Mouse (Mus musculus) heart, embryonic 11.5 days (tissue): ENCODE measurements around the gene Sorcs1. TPM values are rescaled to one million over a fixed set of nuclear protein-coding genes. Genes with fewer than 3 reads are reported as not detected.

Source experiments
- ATAC-seq: fragments of 200-750 bp; cut with Nextera tagmentation; replicated peaks from 2 replicates; pipeline ENCODE4 v1.8.0; 2017; ENCODE audit warnings: moderate library complexity; ENCODE audit not compliant: insufficient number of reproducible peaks, low FRiP score, low TSS enrichment
- H3K27ac ChIP-seq: fragments of 300-500 bp; sonication (generic); 2 replicates; pipeline ENCODE4 v1.5.1; 2014; ENCODE audit warnings: mild to moderate bottlenecking, low read depth, low read length
- H3K27me3 ChIP-seq: fragments of 300-500 bp; sonication (generic); 2 replicates; pipeline ENCODE4 v1.6.1; 2014; ENCODE audit warnings: mild to moderate bottlenecking, low read length, mixed read lengths; ENCODE audit not compliant: control insufficient read depth, insufficient read depth
- H3K36me3 ChIP-seq: fragments of 300-500 bp; sonication (generic); 2 replicates; pipeline ENCODE4 v1.6.1; 2014; ENCODE audit warnings: mild to moderate bottlenecking, low read length, moderate library complexity, mixed read lengths; ENCODE audit not compliant: control insufficient read depth, insufficient read depth
- H3K4me1 ChIP-seq: fragments of 300-500 bp; sonication (generic); 2 replicates; pipeline ENCODE4 v1.6.1; 2014; ENCODE audit warnings: low read length; ENCODE audit not compliant: control insufficient read depth, insufficient read depth
- H3K4me2 ChIP-seq: fragments of 300-500 bp; sonication (generic); 2 replicates; pipeline ENCODE4 v1.6.1; 2014; ENCODE audit warnings: mild to moderate bottlenecking, moderate library complexity
- H3K4me3 ChIP-seq: fragments of 300-500 bp; sonication (generic); 2 replicates; pipeline ENCODE4 v1.5.1; 2014; ENCODE audit warnings: low read depth, low read length
- H3K9ac ChIP-seq: fragments of 300-500 bp; sonication (generic); 2 replicates; pipeline ENCODE4 v1.6.1; 2014; ENCODE audit warnings: mild to moderate bottlenecking, low read depth, low read length, moderate library complexity
- H3K9me3 ChIP-seq: fragments of 300-500 bp; sonication (generic); replicated peaks from 2 replicates; pipeline ENCODE4 v1.6.1; 2016; ENCODE audit warnings: low read length; ENCODE audit not compliant: control insufficient read depth
- WGBS: fragments of 180-500 bp; shearing (Covaris S2); extraction: QIAGEN DNeasy Blood & Tissue Kit; methylation state at CpG from one replicate; pipeline ENCODE4 v1.1.7; 2014; ENCODE audit not compliant: insufficient replicate concordance; 5-methylcytosine and 5-hydroxymethylcytosine counted together
- polyA plus RNA-seq: library from polyadenylated mRNA; unstranded; fragments of >200 nt; fragmentation: Nextera tagmentation; extraction: Ambion mirVana; gene quantifications from 2 replicates; pipeline ENCODE4 v1.2.1, GENCODE M21; 2014

Sorcs1 gene
- 0.79 and 1.1 TPM in 2 replicates for polyA plus RNA-seq

- peak within 1 kb of the TSS; percentile 89 for H3K4me2 ChIP-seq
- ATAC-seq, result peak; percentile 74
- H3K27me3 ChIP-seq, result peaks cover 25% of the 10 kb centered on the region
- H3K27ac ChIP-seq, result no peak within 1 kb of the TSS
- no peaks in the 10 kb centered on the region for H3K4me1 ChIP-seq
- WGBS, result under 1% methylated on average over 73 of the region's 102 CpGs
- H3K36me3 ChIP-seq, result no peaks in the 10 kb centered on the region
- peak within 1 kb of the TSS; percentile 64; the same call in 1 of the 2 replicates for H3K9ac ChIP-seq
- H3K4me3 ChIP-seq, result peak within 1 kb of the TSS; percentile 64
- H3K9me3 ChIP-seq, result no peaks in the 10 kb centered on the region
Measured at GRCm38 (mm10) chr19:50677903-50678896, at the start of gene Sorcs1. Sorcs1 (minus strand) TSS chr19:50678646.

GRCm38 (mm10) chr19:50683277-50683676, 4.8 kb upstream of the Sorcs1 start:
- H3K9me3 ChIP-seq, result no peaks in the 10 kb centered on the region
- no peaks in the 10 kb centered on the region for H3K4me1 ChIP-seq
- H3K4me3 ChIP-seq, result no peak overlapping the region
- WGBS, result 51% methylated on average over 2 of the region's 2 CpGs
- no peak for ATAC-seq
- H3K4me2 ChIP-seq, result no peak overlapping the region
- H3K27ac ChIP-seq, result no peak overlapping the region
- H3K9ac ChIP-seq, result no peak overlapping the region
- H3K36me3 ChIP-seq, result no peaks in the 10 kb centered on the region
- H3K27me3 ChIP-seq, result peaks cover 4% of the 10 kb centered on the region

GRCm38 (mm10) chr19:50678946-50679345, 500 bp upstream of the Sorcs1 start:
- Histone ChIP-seq H3K27ac (no peak overlapping the region), H3K4me2 (peak overlapping the region; percentile 89), H3K4me3 (peak overlapping the region; percentile 64), H3K4me1 (no peaks in the 10 kb centered on the region), H3K9me3 (no peaks in the 10 kb centered on the region), H3K9ac (peak overlapping the region; percentile 64; the same call in 1 of the 2 replicates), H3K27me3 (peaks cover 25% of the 10 kb centered on the region), H3K36me3 (no peaks in the 10 kb centered on the region)
- no peak for ATAC-seq
- 0% methylated on average over 2 of the region's 2 CpGs for WGBS

GRCm38 (mm10) chr19:50676578-50677524, 1.6 kb downstream of the Sorcs1 start:
- Histone ChIP-seq H3K9ac (no peak overlapping the region), H3K4me2 (peak overlapping the region; percentile 89), H3K27me3 (peaks cover 25% of the 10 kb centered on the region), H3K36me3 (no peaks in the 10 kb centered on the region), H3K4me1 (no peaks in the 10 kb centered on the region), H3K27ac (no peak overlapping the region), H3K4me3 (no peak overlapping the region), H3K9me3 (no peaks in the 10 kb centered on the region)
- WGBS, result 43% methylated on average over 19 of the region's 19 CpGs
- no peak for ATAC-seq

GRCm38 (mm10) chr19:50674921-50675320, 3.5 kb downstream of the Sorcs1 start:
- Histone ChIP-seq H3K9me3 (no peaks in the 10 kb centered on the region), H3K36me3 (no peaks in the 10 kb centered on the region), H3K4me1 (no peaks in the 10 kb centered on the region), H3K4me2 (no peak overlapping the region), H3K4me3 (no peak overlapping the region), H3K27ac (no peak overlapping the region), H3K9ac (no peak overlapping the region), H3K27me3 (peaks cover 25% of the 10 kb centered on the region)
- no peak for ATAC-seq
- WGBS, result 74% methylated on average over 5 of the region's 5 CpGs

- H3K27me3 ChIP-seq, result no peaks in the 10 kb centered on the region
- H3K9ac ChIP-seq, result no peak overlapping the region
- H3K4me3 ChIP-seq, result no peak overlapping the region
- no peak for ATAC-seq
- H3K4me2 ChIP-seq, result no peak overlapping the region
- H3K4me1 ChIP-seq, result no peaks in the 10 kb centered on the region
- no peak overlapping the region for H3K27ac ChIP-seq
- 74% methylated on average over 8 of the region's 8 CpGs for WGBS
- H3K9me3 ChIP-seq, result no peaks in the 10 kb centered on the region
- H3K36me3 ChIP-seq, result no peaks in the 10 kb centered on the region
Measured at GRCm38 (mm10) chr19:50667516-50667915, 10.9 kb downstream of the Sorcs1 start.

- Histone ChIP-seq H3K4me1 (no peaks in the 10 kb centered on the region), H3K27ac (no peak overlapping the region), H3K36me3 (no peaks in the 10 kb centered on the region), H3K9me3 (no peaks in the 10 kb centered on the region), H3K9ac (no peak overlapping the region), H3K4me3 (no peak overlapping the region), H3K27me3 (no peaks in the 10 kb centered on the region), H3K4me2 (no peak overlapping the region)
- WGBS, result 67% methylated on average over 1 of the region's 1 CpGs
- ATAC-seq, result no peak
Measured at GRCm38 (mm10) chr19:50664311-50664710, 14.1 kb downstream of the Sorcs1 start.

GRCm38 (mm10) chr19:50659144-50659543, 19.3 kb downstream of the Sorcs1 start:
- WGBS, result 63% methylated on average over 4 of the region's 4 CpGs
- Histone ChIP-seq H3K27me3 (no peaks in the 10 kb centered on the region), H3K4me1 (no peaks in the 10 kb centered on the region), H3K36me3 (no peaks in the 10 kb centered on the region), H3K9ac (no peak overlapping the region), H3K4me3 (no peak overlapping the region), H3K27ac (no peak overlapping the region), H3K9me3 (no peaks in the 10 kb centered on the region), H3K4me2 (no peak overlapping the region)
- ATAC-seq, result no peak
